8 mouse cellular contexts compared by ENCODE assay signal in genomic region chr2:25195211-25196156, GRCm38 (mm10). TPM values are rescaled to one million over a fixed set of nuclear protein-coding genes. Genes with fewer than 3 reads are reported as not detected.
DNase-seq lines count a peak whose midpoint lies in the region; ATAC-seq lines count a peak whose summit lies in the region.

No protein-coding gene starts in this region.

- peaks cover 32% of the 10 kb centered on the region for H3K4me1 ChIP-seq in intestine, embryonic 16.5 days (ENCODE audit: control insufficient read depth, insufficient read depth, low read length)

- no peaks in the 10 kb centered on the region for H3K27me3 ChIP-seq in intestine, embryonic 16.5 days (replicated peaks; ENCODE audit: control insufficient read depth, insufficient read depth, low read length)

- H3K9ac ChIP-seq in intestine, embryonic 16.5 days (ENCODE audit: low read depth, low read length), result peak overlapping the region; percentile 68

- WGBS in intestine, embryonic 16.5 days, result 15% methylated on average over 55 of the region's 55 CpGs

- peak overlapping the region; percentile 54 for H3K4me3 ChIP-seq in intestine, embryonic 16.5 days (ENCODE audit: low read length)

- H3K9me3 ChIP-seq in intestine, embryonic 16.5 days (ENCODE audit: control insufficient read depth, low read length), result no peaks in the 10 kb centered on the region

- peak overlapping the region; percentile 86 for H3K27ac ChIP-seq in intestine, embryonic 16.5 days (ENCODE audit: low read length)

- peak; percentile 17 for ATAC-seq in granulocyte monocyte progenitor cell, adult 5-6 weeks (replicated peaks; ENCODE audit: poor library complexity, severe bottlenecking)
- ATAC-seq in intestine, embryonic 16.5 days, result peak; percentile 64

- H3K36me3 ChIP-seq in intestine, embryonic 16.5 days (ENCODE audit: control insufficient read depth, insufficient read depth, low read length), result no peaks in the 10 kb centered on the region; the same call in 1 of the 2 replicates

- DNase-seq in B cell, adult 2 months, result peak; percentile 92 to 94
- DNase-seq in R1 (ENCODE audit: low read depth, low spot score), result peak; percentile 86
- DNase-seq in lung, adult 18-20 months, result peak; percentile 87 to 88
- peak; percentile 64 for DNase-seq in spleen, adult 12 weeks (ENCODE audit: low spot score)
- DNase-seq in right cerebral cortex, postnatal 4 days, result no peak
- no peak for DNase-seq in layer of hippocampus, postnatal 25 days (ENCODE audit: extremely low spot score in 1 of 2, low spot score in 1 of 2)

- H3K4me2 ChIP-seq in intestine, embryonic 16.5 days (ENCODE audit: low read depth, low read length), result peak overlapping the region; percentile 76

RNA-seq across cellular contexts. Expression of gene Tor4a, which starts 1.2 kb away (rescaled TPM):
- total RNA-seq in granulocyte monocyte progenitor cell, adult 5-6 weeks (2014; fragmentation: Nextera tagmentation), result 14.6 and 20.2 TPM in 2 replicates
- total RNA-seq in granulocyte monocyte progenitor cell, adult 5-6 weeks (2017), result 14.7 and 16.4 TPM in 2 replicates
- polyA plus RNA-seq in intestine, embryonic 16.5 days (2015; fragmentation: Nextera tagmentation; extraction: Ambion mirVana), result 23.0 and 23.4 TPM in 2 replicates
- 1 to 10 TPM; 1.5 TPM for total RNA-seq in layer of hippocampus, postnatal 25 days (2021)

RNA-seq across cellular contexts. Expression of gene Nrarp, which starts 14.9 kb away (rescaled TPM):
- total RNA-seq in granulocyte monocyte progenitor cell, adult 5-6 weeks (2014; fragmentation: Nextera tagmentation), result 0.62 TPM in 1 of 2 replicates, not detected in the other
- total RNA-seq in granulocyte monocyte progenitor cell, adult 5-6 weeks (2017), result 0.39 and 0.72 TPM in 2 replicates
- 11.0 and 14.4 TPM in 2 replicates for polyA plus RNA-seq in intestine, embryonic 16.5 days (2015; fragmentation: Nextera tagmentation; extraction: Ambion mirVana)
- total RNA-seq in layer of hippocampus, postnatal 25 days (2021), result 10 to 100 TPM; 27.5 to 35.7 TPM

RNA-seq across cellular contexts. Expression of gene Nelfb, which starts 15.8 kb away (rescaled TPM):
- total RNA-seq in granulocyte monocyte progenitor cell, adult 5-6 weeks (2014; fragmentation: Nextera tagmentation), result 58.5 and 79.5 TPM in 2 replicates
- total RNA-seq in granulocyte monocyte progenitor cell, adult 5-6 weeks (2017), result 33.7 and 81.1 TPM in 2 replicates
- polyA plus RNA-seq in intestine, embryonic 16.5 days (2015; fragmentation: Nextera tagmentation; extraction: Ambion mirVana), result 99.9 and 102 TPM in 2 replicates
- total RNA-seq in layer of hippocampus, postnatal 25 days (2021), result 10 to 100 TPM; 55.8 to 58.9 TPM

RNA-seq across cellular contexts. Expression of gene Stpg3, which starts 19.0 kb away (rescaled TPM):
- total RNA-seq in granulocyte monocyte progenitor cell, adult 5-6 weeks (2014; fragmentation: Nextera tagmentation), result not detected in 2 replicates
- total RNA-seq in granulocyte monocyte progenitor cell, adult 5-6 weeks (2017), result not detected in 2 replicates
- polyA plus RNA-seq in intestine, embryonic 16.5 days (2015; fragmentation: Nextera tagmentation; extraction: Ambion mirVana), result not detected in 2 replicates
- total RNA-seq in layer of hippocampus, postnatal 25 days (2021), result under 1 TPM in 1 of 2 experiments, not detected in 1; 0.32 TPM

RNA-seq across cellular contexts. Expression of gene Fam166a, which starts 23.1 kb away (rescaled TPM):
- total RNA-seq in granulocyte monocyte progenitor cell, adult 5-6 weeks (2014; fragmentation: Nextera tagmentation), result not detected in 2 replicates
- not detected in 2 replicates for total RNA-seq in granulocyte monocyte progenitor cell, adult 5-6 weeks (2017)
- polyA plus RNA-seq in intestine, embryonic 16.5 days (2015; fragmentation: Nextera tagmentation; extraction: Ambion mirVana), result 0.12 and 0.62 TPM in 2 replicates
- total RNA-seq in layer of hippocampus, postnatal 25 days (2021), result under 1 TPM in 1 of 2 experiments, not detected in 1; 0.59 TPM

Comparison
In these comparisons a context has a peak if more than half of its experiments do, and no peak if none do; other contexts are left out.
1. DNase-seq: peak in B cell, adult 2 months (2 of 2), R1 (single experiment), lung, adult 18-20 months (2 of 2) and spleen, adult 12 weeks (single experiment); none in right cerebral cortex, postnatal 4 days (single experiment) and layer of hippocampus, postnatal 25 days (0 of 2).
2. RNA of gene Tor4a, which starts 1.2 kb away (total RNA-seq): 14.6 to 20.2 TPM in granulocyte monocyte progenitor cell, adult 5-6 weeks; 1.5 TPM in layer of hippocampus, postnatal 25 days; every median in the first group is over 4 times any median in the second.
3. RNA of gene Nrarp, which starts 14.9 kb away (total RNA-seq): 27.5 to 35.7 TPM in layer of hippocampus, postnatal 25 days; 0.39 to 0.72 TPM in granulocyte monocyte progenitor cell, adult 5-6 weeks; every median in the first group is over 10 times any median in the second.